ENCODE assay signal across 8 mouse cellular contexts in genomic region chr10:12867733-12868188, GRCm38 (mm10). TPM values are rescaled to one million over a fixed set of nuclear protein-coding genes. Genes with fewer than 3 reads are reported as not detected.
A peak's percentile ranks its signal among the peaks of the same experiment; 100 is the strongest.
DNase-seq lines count a peak whose midpoint lies in the region; ATAC-seq and TF ChIP-seq lines count a peak whose summit lies in the region.

No protein-coding gene starts in this region.

- peak overlapping the region; percentile 95 for H3K4me2 ChIP-seq in midbrain, embryonic 13.5 days (replicated peaks)

- H3K4me3 ChIP-seq in kidney, adult 2 months (ENCODE audit: insufficient read depth, low read depth, low read length): peak overlapping the region; percentile 63
- H3K4me3 ChIP-seq in hindbrain, embryonic 10.5 days: peak overlapping the region; percentile 86
- H3K4me3 ChIP-seq in midbrain, embryonic 13.5 days (replicated peaks): peak overlapping the region; percentile 72

- no peaks in the 10 kb centered on the region for H3K36me3 ChIP-seq in kidney, adult 2 months (ENCODE audit: control insufficient read depth, insufficient read depth, low read length)
- no peaks in the 10 kb centered on the region for H3K36me3 ChIP-seq in hindbrain, embryonic 10.5 days
- no peaks in the 10 kb centered on the region for H3K36me3 ChIP-seq in midbrain, embryonic 13.5 days

- no peaks in the 10 kb centered on the region for H3K4me1 ChIP-seq in kidney, adult 2 months (ENCODE audit: control insufficient read depth, insufficient read depth, low read length)
- H3K4me1 ChIP-seq in hindbrain, embryonic 10.5 days (replicated peaks): peaks cover 20% of the 10 kb centered on the region
- H3K4me1 ChIP-seq in midbrain, embryonic 13.5 days (replicated peaks): peaks cover 23% of the 10 kb centered on the region

- peak overlapping the region; percentile 58 for H3K27ac ChIP-seq in kidney, adult 2 months (ENCODE audit: insufficient read depth, low read depth, low read length)
- peak overlapping the region; percentile 99 for H3K27ac ChIP-seq in hindbrain, embryonic 10.5 days
- H3K27ac ChIP-seq in midbrain, embryonic 13.5 days: no peak overlapping the region

- TF ChIP-seq CTCF in kidney, adult 2 months (conservative IDR thresholded peaks at IDR 0.05; ENCODE audit: insufficient read depth, insufficient read length, low read depth, low read length): no peak

- H3K9me3 ChIP-seq in hindbrain, embryonic 10.5 days: no peaks in the 10 kb centered on the region
- H3K9me3 ChIP-seq in midbrain, embryonic 13.5 days: no peaks in the 10 kb centered on the region

- H3K9ac ChIP-seq in midbrain, embryonic 13.5 days (replicated peaks): peak overlapping the region; percentile 71

- under 1% methylated on average over 12 of the region's 12 CpGs for WGBS in kidney, adult 2 months
- WGBS in hindbrain, embryonic 10.5 days: under 1% methylated on average over 12 of the region's 12 CpGs
- WGBS in midbrain, embryonic 13.5 days: under 1% methylated on average over 12 of the region's 12 CpGs

- TF ChIP-seq POLR2A in kidney, adult 2 months (IDR thresholded peaks at IDR 0.05; ENCODE audit: low read depth, low read length): no peak

- H3K27me3 ChIP-seq in kidney, adult 2 months (replicated peaks; ENCODE audit: control insufficient read depth, insufficient read depth, low read length): no peaks in the 10 kb centered on the region
- no peaks in the 10 kb centered on the region for H3K27me3 ChIP-seq in hindbrain, embryonic 10.5 days (ENCODE audit: insufficient read depth, poor library complexity, severe bottlenecking)
- H3K27me3 ChIP-seq in midbrain, embryonic 13.5 days: peaks cover 12% of the 10 kb centered on the region; the same call in 1 of the 2 replicates

- ATAC-seq in midbrain, embryonic 13.5 days: 0 out of 2 replicates have a peak, but pooled peaks have one; percentile 1
- no peak for ATAC-seq in granulocyte monocyte progenitor cell, adult 5-6 weeks (replicated peaks; ENCODE audit: poor library complexity, severe bottlenecking)

- no peak for DNase-seq in kidney, adult 2 months
- no peak for DNase-seq in kidney, adult 9 months
- peak; percentile 21 for DNase-seq in brain, adult 2 months (ENCODE audit: low read depth, low spot score)
- DNase-seq in hindbrain, embryonic 10.5 days (ENCODE audit: low spot score): no peak
- no peak for DNase-seq in thymus, postnatal 14 days
- DNase-seq in yolk sac, embryonic 10.5 days (ENCODE audit: low spot score): no peak

RNA-seq across cellular contexts. Expression of gene Utrn, which starts 1.4 kb away (rescaled TPM):
- polyA plus RNA-seq in kidney, adult 2 months (2012; rRNA removed): 20.8 and 21.1 TPM in 2 replicates
- polyA plus RNA-seq in hindbrain, embryonic 10.5 days (2016; fragmentation: Nextera tagmentation; extraction: Ambion mirVana): 38.7 and 52.9 TPM in 2 replicates
- polyA plus RNA-seq in midbrain, embryonic 13.5 days (2015; fragmentation: Nextera tagmentation; extraction: Ambion mirVana): 21.9 and 23.6 TPM in 2 replicates
- 23.3 and 28.4 TPM in 2 replicates for total RNA-seq in granulocyte monocyte progenitor cell, adult 5-6 weeks (2014; fragmentation: Nextera tagmentation)
- 26.6 TPM in 2 replicates for total RNA-seq in granulocyte monocyte progenitor cell, adult 5-6 weeks (2017)
